ENCODE assay signal across 7 mouse cellular contexts in the genomic region with DNA sequence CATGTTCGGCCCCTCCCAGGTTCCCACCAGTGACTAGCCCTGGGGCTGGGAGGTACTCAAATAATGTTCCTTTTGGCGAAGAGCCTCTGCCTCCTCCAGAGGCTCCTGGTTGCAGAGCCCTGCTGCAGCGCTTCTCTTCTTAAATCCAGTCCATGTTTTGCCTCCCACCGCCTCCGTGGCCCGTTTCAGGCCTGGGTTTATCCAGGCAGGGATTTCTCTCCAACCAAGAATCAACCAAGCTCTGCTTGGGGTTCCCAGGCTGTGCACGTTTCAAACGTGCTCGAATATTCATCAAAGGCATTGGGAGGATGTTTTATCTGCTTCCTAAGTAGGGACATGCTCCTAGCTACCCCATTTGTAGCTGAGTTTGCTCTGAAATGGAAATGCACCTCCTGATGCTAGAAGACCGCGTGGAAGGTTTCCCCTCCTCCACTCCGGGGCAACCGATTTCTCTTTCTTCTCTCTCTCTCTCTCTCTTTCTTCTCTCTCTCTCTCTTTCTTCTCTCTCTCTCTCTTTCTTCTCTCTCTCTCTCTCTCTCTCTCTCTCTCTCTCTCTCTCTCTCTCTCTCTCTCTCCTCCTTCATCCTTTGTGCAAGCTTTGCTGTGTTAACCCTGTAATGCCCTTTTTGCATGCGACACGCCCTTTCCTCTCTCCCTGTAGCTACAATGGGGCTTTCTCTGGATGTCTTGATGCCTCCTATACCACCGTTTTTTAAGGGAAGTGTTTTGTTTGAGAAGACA. TPM values are rescaled to one million over a fixed set of nuclear protein-coding genes. Genes with fewer than 3 reads are reported as not detected.
DNase-seq lines count a peak whose midpoint lies in the region; ATAC-seq and TF ChIP-seq lines count a peak whose summit lies in the region.

No protein-coding gene starts in this region.

- no peaks in the 10 kb centered on the region for H3K36me3 ChIP-seq in embryonic facial prominence, embryonic 10.5 days (replicated peaks)
- H3K36me3 ChIP-seq in kidney, adult 2 months (ENCODE audit: control insufficient read depth, insufficient read depth, low read length): no peaks in the 10 kb centered on the region
- H3K36me3 ChIP-seq in limb, embryonic 12.5 days: no peaks in the 10 kb centered on the region
- no peaks in the 10 kb centered on the region for H3K36me3 ChIP-seq in midbrain, embryonic 15.5 days (replicated peaks)
- H3K36me3 ChIP-seq in spleen, adult 2 months (ENCODE audit: control insufficient read depth, insufficient read depth, low read length): no peaks in the 10 kb centered on the region

- peak overlapping the region; percentile 96 for H3K27ac ChIP-seq in embryonic facial prominence, embryonic 10.5 days (replicated peaks)
- no peak overlapping the region for H3K27ac ChIP-seq in kidney, adult 2 months (ENCODE audit: insufficient read depth, low read depth, low read length)
- peak overlapping the region; percentile 92 for H3K27ac ChIP-seq in limb, embryonic 12.5 days
- peak overlapping the region; percentile 93 for H3K27ac ChIP-seq in midbrain, embryonic 15.5 days
- H3K27ac ChIP-seq in spleen, adult 2 months (ENCODE audit: insufficient read depth, low read length): no peak overlapping the region

- peak; percentile 89 for DNase-seq in adrenal gland, postnatal 10 days
- DNase-seq in embryonic facial prominence, embryonic 10.5 days (ENCODE audit: low spot score): peak; percentile 92
- peak; percentile 77 to 89 for DNase-seq in heart, adult 18-20 months
- DNase-seq in kidney, adult 2 months: peak; percentile 84
- DNase-seq in spleen, adult 2 months (ENCODE audit: low read depth in 1 of 2, low spot score in 2 of 2): peak; percentile 42 to 76

- peak overlapping the region; percentile 47 for H3K4me2 ChIP-seq in limb, embryonic 12.5 days
- H3K4me2 ChIP-seq in midbrain, embryonic 15.5 days: peak overlapping the region; percentile 57

- H3K27me3 ChIP-seq in embryonic facial prominence, embryonic 10.5 days (replicated peaks; ENCODE audit: low read depth, poor library complexity, severe bottlenecking): no peaks in the 10 kb centered on the region
- H3K27me3 ChIP-seq in kidney, adult 2 months (replicated peaks; ENCODE audit: control insufficient read depth, insufficient read depth, low read length): no peaks in the 10 kb centered on the region
- no peaks in the 10 kb centered on the region for H3K27me3 ChIP-seq in limb, embryonic 12.5 days
- H3K27me3 ChIP-seq in midbrain, embryonic 15.5 days (replicated peaks): no peaks in the 10 kb centered on the region
- no peaks in the 10 kb centered on the region for H3K27me3 ChIP-seq in spleen, adult 2 months (ENCODE audit: control insufficient read depth, insufficient read depth, low read length)

- H3K4me1 ChIP-seq in embryonic facial prominence, embryonic 10.5 days: peaks cover 20% of the 10 kb centered on the region
- no peaks in the 10 kb centered on the region for H3K4me1 ChIP-seq in kidney, adult 2 months (ENCODE audit: control insufficient read depth, insufficient read depth, low read length)
- H3K4me1 ChIP-seq in limb, embryonic 12.5 days (replicated peaks): peaks cover 14% of the 10 kb centered on the region
- peaks cover 19% of the 10 kb centered on the region for H3K4me1 ChIP-seq in midbrain, embryonic 15.5 days
- H3K4me1 ChIP-seq in spleen, adult 2 months (ENCODE audit: control insufficient read depth, insufficient read depth, insufficient read length): no peaks in the 10 kb centered on the region

- TF ChIP-seq POLR2A in kidney, adult 2 months (IDR thresholded peaks at IDR 0.05; ENCODE audit: low read depth, low read length): no peak
- no peak for TF ChIP-seq POLR2A in spleen, adult 2 months (IDR thresholded peaks at IDR 0.05; ENCODE audit: low read depth, low read length)

- ATAC-seq in limb, embryonic 12.5 days (ENCODE audit: insufficient number of reproducible peaks, insufficient read depth, low FRiP score, low TSS enrichment, low read depth): peak; percentile 84
- ATAC-seq in midbrain, embryonic 15.5 days (replicated peaks): peak; percentile 97

- WGBS in embryonic facial prominence, embryonic 10.5 days: under 1% methylated on average over 16 of the region's 16 CpGs
- whole genome bisulfite sequencing in kidney, adult 2 months: under 1% methylated on average over 16 of the region's 16 CpGs
- 1% methylated on average over 16 of the region's 16 CpGs for WGBS in limb, embryonic 12.5 days
- WGBS in midbrain, embryonic 15.5 days: under 1% methylated on average over 16 of the region's 16 CpGs
- WGBS in spleen, adult 2 months: 3% methylated on average over 16 of the region's 16 CpGs

- H3K9me3 ChIP-seq in embryonic facial prominence, embryonic 10.5 days: no peaks in the 10 kb centered on the region
- H3K9me3 ChIP-seq in limb, embryonic 12.5 days: no peaks in the 10 kb centered on the region
- H3K9me3 ChIP-seq in midbrain, embryonic 15.5 days: no peaks in the 10 kb centered on the region

- H3K4me3 ChIP-seq in embryonic facial prominence, embryonic 10.5 days: peak overlapping the region; percentile 62
- H3K4me3 ChIP-seq in kidney, adult 2 months (ENCODE audit: insufficient read depth, low read depth, low read length): peak overlapping the region; percentile 57
- H3K4me3 ChIP-seq in limb, embryonic 12.5 days (replicated peaks): peak overlapping the region; percentile 49
- peak overlapping the region; percentile 38 for H3K4me3 ChIP-seq in midbrain, embryonic 15.5 days
- peak overlapping the region; percentile 72 for H3K4me3 ChIP-seq in spleen, adult 2 months (ENCODE audit: extremely low read depth, insufficient read depth, insufficient read length)

- TF ChIP-seq CTCF in kidney, adult 2 months (conservative IDR thresholded peaks at IDR 0.05; ENCODE audit: insufficient read depth, insufficient read length, low read depth, low read length): no peak
- no peak for TF ChIP-seq CTCF in spleen, adult 2 months (IDR thresholded peaks at IDR 0.05; ENCODE audit: extremely low read depth, insufficient read depth, insufficient read length, insufficient replicate concordance)

- peak overlapping the region; percentile 59 for H3K9ac ChIP-seq in limb, embryonic 12.5 days (replicated peaks)
- H3K9ac ChIP-seq in midbrain, embryonic 15.5 days: peak overlapping the region; percentile 41

RNA-seq across cellular contexts. Expression of a gene that starts 40.2 kb away (rescaled TPM):
- not detected for total RNA-seq in adrenal gland, postnatal 10 days (2021)
- not detected in 2 replicates for polyA plus RNA-seq in embryonic facial prominence, embryonic 10.5 days (2016; fragmentation: Nextera tagmentation; extraction: Ambion mirVana)
- total RNA-seq in heart, adult 18-20 months (2021): not detected
- not detected in 2 replicates for polyA plus RNA-seq in kidney, adult 2 months (2012; rRNA removed)
- not detected in 2 replicates for polyA plus RNA-seq in limb, embryonic 12.5 days (2016; fragmentation: Nextera tagmentation; extraction: Ambion mirVana)
- polyA plus RNA-seq in midbrain, embryonic 15.5 days (2015; fragmentation: Nextera tagmentation; extraction: Ambion mirVana): not detected in 2 replicates
- not detected in 2 replicates for polyA plus RNA-seq in spleen, adult 2 months (2012; rRNA removed)

Comparison
In these comparisons a context has a peak if more than half of its experiments do, and no peak if none do; other contexts are left out.
1. H3K27ac ChIP-seq: peak in embryonic facial prominence, embryonic 10.5 days (single experiment), limb, embryonic 12.5 days (single experiment) and midbrain, embryonic 15.5 days (single experiment); none in kidney, adult 2 months (single experiment) and spleen, adult 2 months (single experiment).
2. Peak in every context shown above with its lines, with median percentiles within 50 percentile points of each other: DNase-seq and H3K4me3 ChIP-seq.